Mouse (Mus musculus): ENCODE data around the gene Styx. TPM values are rescaled to one million over a fixed set of nuclear protein-coding genes. Genes with fewer than 3 reads are reported as not detected.
"Not testable (repeated sequence)": the region's sequence is repeated elsewhere in the genome, so short reads cannot be mapped to it uniquely, and the experiment has no call there.

Gene Styx
- total RNA-seq, 2 experiments from 2014 or later, result 15.2 to 22.0 TPM

GRCm38 (mm10) chr14:45329018-45329588, 21.8 kb upstream of the Styx start:
- no peak for DNase-seq (ENCODE audit: extremely low spot score in 1 of 2, low spot score in 2 of 2)
- intact Hi-C loops (cut with DNase I), result loop anchor here (10.0 kb wide), 1 partner anchor 446 kb away; no protein-coding TSS in a partner anchor

DNA sequence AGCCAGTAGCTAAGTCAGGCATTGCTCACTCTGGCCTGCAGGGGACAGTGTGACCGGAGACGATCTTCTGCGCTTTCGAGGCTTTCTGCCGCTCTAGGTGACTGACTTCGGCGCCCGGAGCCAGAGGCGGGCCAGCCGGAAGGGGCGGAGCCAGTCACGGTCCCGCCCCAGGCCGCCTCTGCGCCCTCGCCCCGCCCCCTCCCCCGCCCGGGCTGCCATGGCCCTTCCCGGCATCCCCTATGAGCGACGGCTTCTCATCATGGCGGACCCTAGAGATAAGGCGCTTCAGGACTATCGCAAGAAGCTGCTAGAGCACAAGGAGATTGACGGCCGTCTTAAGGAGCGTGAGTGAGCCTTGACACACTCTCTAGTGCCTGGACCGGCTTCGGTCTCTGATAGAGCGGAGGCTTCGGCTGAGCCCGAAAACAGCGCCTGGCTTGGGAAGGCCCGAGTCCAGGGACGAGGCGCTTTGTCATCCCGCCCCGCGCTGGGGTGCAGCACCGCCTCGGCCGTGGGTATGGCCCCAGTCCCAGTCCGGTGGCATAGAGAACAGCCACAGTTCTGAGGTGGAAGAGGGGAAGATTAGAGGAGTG, 21.2 kb upstream of the Styx start, which contains the start of gene Psmc6:
Psmc6 (plus strand) TSS at position 200 of the 593 bp plus-strand sequence.
- intact Hi-C loops (cut with DNase I), result loop anchor here (10.0 kb wide), 2 partner anchors 275 to 445 kb away; no protein-coding TSS in a partner anchor
- DNase-seq (ENCODE audit: extremely low spot score in 1 of 2, low spot score in 2 of 2), result peak; percentile 90 to 93

DNA sequence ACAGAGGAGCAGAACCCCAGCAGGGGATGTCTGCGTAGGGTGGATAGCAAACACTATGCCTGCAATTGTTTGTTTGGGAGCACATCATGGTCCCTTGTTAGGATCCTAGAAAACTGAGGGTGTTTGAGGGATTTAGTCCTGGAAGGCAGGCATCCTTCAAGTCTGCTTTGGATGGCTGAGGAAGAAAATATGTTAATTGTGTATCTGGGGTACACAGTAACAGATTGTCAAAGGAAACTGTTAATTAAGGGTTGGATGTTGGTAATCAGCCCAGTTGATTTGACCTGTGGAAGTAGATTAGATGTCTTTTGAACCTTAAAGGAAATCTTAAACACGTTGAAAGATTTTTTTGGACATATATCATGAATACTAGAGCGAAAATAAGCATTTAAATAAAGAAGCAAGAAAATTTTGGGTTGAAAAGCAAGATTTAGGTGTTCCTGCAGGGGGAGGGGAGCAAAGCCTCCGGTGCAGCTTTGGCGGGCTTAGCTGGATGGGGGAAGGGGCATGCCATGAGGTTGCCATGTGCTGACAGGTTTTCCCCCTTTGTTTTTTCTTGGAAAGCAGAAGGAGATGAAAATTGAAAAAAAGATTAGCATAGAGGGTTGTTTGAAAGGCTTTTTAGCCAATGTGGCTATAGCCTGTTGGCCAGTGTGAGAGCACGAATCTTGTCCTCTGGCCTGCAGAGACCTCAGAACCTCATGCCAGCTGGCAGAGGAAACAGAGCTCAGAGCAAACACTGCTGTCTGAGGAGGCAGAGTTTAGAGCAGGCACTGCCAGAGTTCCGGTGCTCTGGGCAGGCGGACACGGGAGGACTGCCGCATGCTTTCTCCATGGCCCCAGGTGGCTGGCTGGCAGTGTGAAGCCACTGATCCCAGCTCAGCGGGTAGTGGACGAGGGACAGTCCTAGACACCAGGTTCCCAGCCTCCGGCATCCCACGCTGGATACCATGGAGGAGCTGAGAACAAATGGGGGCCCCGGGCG, 13.6 kb downstream of the Styx start:
- peak in 1 of 2 experiments; percentile 35 for DNase-seq (ENCODE audit: extremely low spot score in 1 of 2, low spot score in 2 of 2)
- intact Hi-C loops (cut with DNase I), result no loop called here

GRCm38 (mm10) chr14:45365196-45365587, 14.3 kb downstream of the Styx start:
- no peak for DNase-seq (ENCODE audit: extremely low spot score in 1 of 2, low spot score in 2 of 2)
- intact Hi-C loops (cut with DNase I), result no loop called here

GRCm38 (mm10) chr14:45378771-45379170, 27.9 kb downstream of the Styx start:
- intact Hi-C loops (cut with DNase I), result no loop called here

DNA sequence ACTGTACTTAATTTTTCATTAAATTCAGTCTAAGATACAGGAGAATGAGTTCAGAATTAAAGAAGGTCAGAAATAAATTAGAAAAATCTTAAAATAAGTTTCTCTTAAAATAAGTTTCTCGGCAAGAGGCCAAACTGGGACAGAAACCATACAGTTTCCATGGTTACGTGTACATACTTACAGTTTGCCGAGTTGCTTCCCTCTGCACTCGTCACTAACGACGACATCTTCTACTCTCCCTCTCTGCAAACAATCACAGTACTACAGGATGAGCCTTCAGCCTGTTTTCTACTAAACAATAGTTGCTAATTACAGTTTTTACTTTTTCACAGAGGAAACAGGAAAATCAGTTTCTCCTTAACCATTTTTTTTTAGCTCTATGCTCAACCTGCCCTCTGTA, 29.9 kb downstream of the Styx start:
- DNase-seq (ENCODE audit: extremely low spot score in 1 of 2, low spot score in 2 of 2), result no peak
- intact Hi-C loops (cut with DNase I), result no loop called here

More at GRCm38 (mm10) chr14:45378771-45379170, 27.9 kb downstream of the Styx start:
- DNase-seq (ENCODE audit: extremely low spot score in 1 of 2, low spot score in 2 of 2), result no peak

DNA sequence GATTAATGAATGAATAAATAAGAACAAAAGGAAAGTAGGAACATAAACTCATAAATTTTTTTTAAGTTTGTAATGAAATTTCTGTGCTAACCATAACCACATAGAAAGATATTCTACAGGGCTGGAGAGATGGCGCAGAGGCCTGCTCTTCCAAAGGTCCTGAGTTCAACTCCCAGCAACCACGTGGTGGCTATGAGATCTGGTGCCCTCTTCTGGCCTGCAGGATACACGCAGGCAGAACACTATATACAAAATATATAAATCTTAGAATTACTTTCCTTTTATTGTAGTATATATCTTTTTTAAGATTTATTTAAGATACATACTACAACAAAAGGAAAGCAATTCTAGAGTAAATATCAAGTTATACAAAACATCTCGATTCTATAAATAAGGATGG, 32.0 kb downstream of the Styx start:
- no peak for DNase-seq (ENCODE audit: extremely low spot score in 1 of 2, low spot score in 2 of 2)
- intact Hi-C loops (cut with DNase I), result no loop called here

GRCm38 (mm10) chr14:45385596-45385995, 34.7 kb downstream of the Styx start:
- intact Hi-C loops (cut with DNase I), result no loop called here

GRCm38 (mm10) chr14:45387480-45387879, 36.6 kb downstream of the Styx start:
- intact Hi-C loops (cut with DNase I), result no loop called here
- DNase-seq (ENCODE audit: extremely low spot score in 1 of 2, low spot score in 2 of 2), result no peak

More at GRCm38 (mm10) chr14:45385596-45385995, 34.7 kb downstream of the Styx start:
- DNase-seq (ENCODE audit: extremely low spot score in 1 of 2, low spot score in 2 of 2), result no peak

DNA sequence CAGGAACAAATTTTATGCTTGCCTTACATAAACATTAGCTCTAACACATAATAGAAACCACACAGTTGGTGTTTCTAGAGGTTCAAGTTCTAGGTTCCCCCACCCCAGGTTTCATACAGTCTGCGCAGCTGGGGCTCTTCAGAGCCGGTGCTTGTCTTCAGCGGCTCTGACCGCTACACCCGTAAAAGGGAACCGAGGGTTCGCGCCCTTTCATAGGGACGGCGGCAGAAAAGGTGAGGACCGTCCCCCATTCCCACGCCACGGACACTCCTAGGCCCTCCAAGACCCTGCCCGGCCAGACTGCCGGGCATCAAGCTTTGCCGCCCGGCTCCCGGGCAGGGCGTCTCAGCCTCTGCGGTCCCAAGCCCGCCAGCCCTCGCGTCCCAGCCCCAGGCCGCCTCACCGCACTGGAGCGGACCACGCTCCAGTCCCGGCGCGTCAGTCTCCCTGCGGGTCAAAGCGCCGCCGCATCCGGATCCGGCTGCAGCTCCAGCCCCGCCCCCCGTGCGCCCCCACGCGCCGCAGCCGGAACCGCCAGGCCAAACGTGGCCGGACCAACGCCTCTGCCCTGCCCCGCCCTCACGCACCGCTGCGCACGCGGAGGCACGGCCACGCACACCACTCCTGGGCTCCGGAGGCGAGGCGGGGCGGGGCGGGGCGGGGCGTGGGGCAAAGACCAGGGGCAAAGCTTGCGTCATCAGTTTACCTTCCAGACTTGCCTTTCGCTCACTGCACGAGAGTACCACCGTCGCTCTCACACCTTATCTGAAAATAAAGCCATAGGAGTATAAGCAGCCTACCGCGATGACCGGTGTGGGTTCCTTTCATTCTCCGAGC, 37.7 kb downstream of the Styx start:
- peak; percentile 77 to 97 for DNase-seq (ENCODE audit: extremely low spot score in 1 of 2, low spot score in 2 of 2)

DNA sequence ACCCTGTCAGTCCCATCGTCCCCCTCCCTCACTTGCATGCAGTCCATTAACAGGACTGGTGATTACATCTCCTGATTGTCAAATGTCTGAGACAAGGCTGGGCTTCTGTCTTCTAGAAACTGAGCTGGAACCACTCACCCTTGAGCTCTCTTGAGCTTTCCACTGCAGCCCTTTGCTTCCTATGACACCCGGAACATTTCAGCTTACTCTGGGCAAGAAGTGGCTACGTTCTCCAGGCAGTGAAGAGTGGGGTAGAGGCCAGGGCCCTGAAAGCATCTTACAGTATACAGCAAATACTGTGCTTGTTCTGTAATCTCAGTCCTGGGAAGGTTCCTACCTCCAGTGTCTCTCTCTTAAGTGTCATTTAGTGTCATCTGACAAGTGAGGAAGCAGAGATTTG, 38.3 kb downstream of the Styx start:
- DNase-seq (ENCODE audit: extremely low spot score in 1 of 2, low spot score in 2 of 2), result no peak
- intact Hi-C loops (cut with DNase I), result no loop called here

More for the DNA sequence above, 37.7 kb downstream of the Styx start:
- intact Hi-C loops (cut with DNase I), result no loop called here

- intact Hi-C loops (cut with DNase I), result no loop called here
- DNase-seq (ENCODE audit: extremely low spot score in 1 of 2, low spot score in 2 of 2), result no peak
Measured at GRCm38 (mm10) chr14:45399836-45400235, 48.9 kb downstream of the Styx start.

GRCm38 (mm10) chr14:45403651-45404050, 52.8 kb downstream of the Styx start:
- intact Hi-C loops (cut with DNase I), result no loop called here

DNA sequence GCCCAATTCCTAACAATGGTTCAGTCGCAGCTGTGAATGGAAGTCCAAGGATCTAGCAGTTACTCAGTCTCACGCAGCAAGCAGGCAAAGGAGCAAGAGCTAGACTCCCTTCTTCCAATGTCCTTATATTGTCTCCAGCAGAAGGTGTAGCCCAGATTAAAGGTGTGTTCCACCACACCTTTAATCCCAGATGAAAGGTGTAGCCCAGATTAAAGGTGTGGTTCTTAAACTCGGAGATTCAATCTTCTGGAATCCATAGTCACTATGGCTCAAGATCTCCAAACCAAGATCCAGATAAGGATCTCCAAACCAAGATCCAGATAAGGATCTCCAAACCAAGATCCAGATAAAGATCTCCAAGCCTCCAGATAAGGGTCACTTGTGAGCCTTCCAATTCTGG, 53.9 kb downstream of the Styx start, which contains the start of gene Gnpnat1:
Gnpnat1 (minus strand) TSS at position 101 of the 400 bp plus-strand sequence.
- DNase-seq (ENCODE audit: extremely low spot score in 1 of 2, low spot score in 2 of 2); intact Hi-C loops (cut with DNase I): not testable (repeated sequence)

More at GRCm38 (mm10) chr14:45403651-45404050, 52.8 kb downstream of the Styx start:
- DNase-seq (ENCODE audit: extremely low spot score in 1 of 2, low spot score in 2 of 2), result no peak

DNA sequence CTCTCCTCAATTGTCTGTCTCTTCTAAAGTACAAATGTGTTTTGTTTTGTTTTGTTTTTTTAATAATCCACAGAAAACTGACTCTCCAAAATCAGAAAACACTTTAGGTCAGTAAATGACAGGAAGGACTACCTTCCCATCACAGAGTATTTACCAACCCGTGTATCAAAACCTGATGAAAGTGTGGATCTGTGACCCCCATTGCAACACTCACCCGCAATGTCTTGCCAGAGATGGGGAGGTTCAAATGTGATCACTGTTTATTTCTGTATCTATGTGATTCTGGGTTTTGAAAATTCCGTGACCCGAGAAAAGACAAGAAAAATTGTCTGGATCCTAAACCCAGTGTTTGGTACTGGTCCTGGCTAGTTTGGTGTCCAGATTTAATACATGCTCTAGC, 65.4 kb downstream of the Styx start:
- intact Hi-C loops (cut with DNase I), result no loop called here

GRCm38 (mm10) chr14:45418553-45418952, 67.7 kb downstream of the Styx start:
- DNase-seq (ENCODE audit: extremely low spot score in 1 of 2, low spot score in 2 of 2), result no peak
- intact Hi-C loops (cut with DNase I), result no loop called here

More for the DNA sequence above, 65.4 kb downstream of the Styx start:
- DNase-seq (ENCODE audit: extremely low spot score in 1 of 2, low spot score in 2 of 2), result no peak

DNA sequence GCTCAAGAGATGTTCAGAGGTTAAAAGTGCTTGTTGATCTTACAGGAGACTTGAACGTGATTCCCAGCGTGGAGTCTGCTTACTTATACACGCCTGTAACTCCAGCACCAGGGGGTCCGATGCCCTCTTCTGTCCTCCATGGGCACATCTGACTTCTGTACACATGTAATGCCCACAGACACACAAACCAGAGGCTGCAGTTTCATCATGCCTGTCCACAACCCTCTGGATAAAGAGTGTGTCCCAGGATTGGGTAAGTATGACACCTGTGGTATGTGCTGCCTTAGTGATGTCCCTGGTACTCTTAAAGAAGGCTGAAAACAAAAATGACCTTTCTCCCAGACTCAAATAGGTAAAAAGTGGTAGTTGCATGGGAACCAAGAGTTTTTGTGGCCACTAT, 68.4 kb downstream of the Styx start:
- no peak for DNase-seq (ENCODE audit: extremely low spot score in 1 of 2, low spot score in 2 of 2)
- intact Hi-C loops (cut with DNase I), result no loop called here

DNA sequence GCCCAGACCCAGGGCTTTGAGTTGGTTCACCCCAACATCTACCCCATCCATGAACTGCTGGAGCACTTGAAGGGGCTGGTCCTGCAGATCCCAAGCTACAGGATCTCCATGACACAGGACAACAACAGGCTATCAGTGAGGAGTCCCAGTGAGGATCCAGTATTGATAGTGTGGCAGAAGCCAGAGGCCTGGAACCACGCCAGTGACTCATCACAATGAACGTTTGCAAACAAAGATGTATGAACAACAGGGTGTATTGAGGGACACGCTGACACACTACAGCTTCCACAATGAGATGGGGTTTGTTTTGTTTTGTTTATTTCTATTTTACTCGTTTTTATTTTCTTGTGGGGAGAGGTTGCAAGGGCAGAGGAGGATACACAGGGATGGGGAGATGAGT, 71.5 kb downstream of the Styx start:
- DNase-seq (ENCODE audit: extremely low spot score in 1 of 2, low spot score in 2 of 2), result no peak
- intact Hi-C loops (cut with DNase I), result loop anchor here (5.0 to 10.0 kb wide), 4 partner anchors 120 to 350 kb away; no protein-coding TSS in a partner anchor
